Mouse (Mus musculus) yolk sac, embryonic 10.5 days (tissue): ENCODE measurements around the gene Slc7a8.

Experiments
- DNase-seq: peaks from one replicate; pipeline ENCODE4 v3.0.0-alpha.2; 2017; ENCODE audit warnings: low spot score

Slc7a8 gene

GRCm38 (mm10) chr14:54781610-54782365 is at the start of gene Slc7a8:
TSS of gene Slc7a8 (minus strand) at chr14:54781946.
- peak; percentile 78 for DNase-seq

GRCm38 (mm10) chr14:54823716-54824115 is 42.0 kb upstream of the Slc7a8 start:
- DNase-seq: no peak

- no peak for DNase-seq
Measured at GRCm38 (mm10) chr14:54822301-54822700, 40.6 kb upstream of the Slc7a8 start.

GRCm38 (mm10) chr14:54817791-54818190 is 36.0 kb upstream of the Slc7a8 start:
- no peak for DNase-seq

- DNase-seq: no peak
Measured at GRCm38 (mm10) chr14:54815737-54816136, 34.0 kb upstream of the Slc7a8 start.

- DNase-seq: no peak
Measured at GRCm38 (mm10) chr14:54813991-54814390, 32.2 kb upstream of the Slc7a8 start, which contains the start of gene Rnf212b. TSS of gene Rnf212b (plus strand) at chr14:54814141.

- no peak for DNase-seq
Measured at GRCm38 (mm10) chr14:54809668-54810033, 27.9 kb upstream of the Slc7a8 start.

GRCm38 (mm10) chr14:54808718-54809667 is 27.2 kb upstream of the Slc7a8 start:
- no peak for DNase-seq

- DNase-seq: no peak
Measured at GRCm38 (mm10) chr14:54806124-54806523, 24.4 kb upstream of the Slc7a8 start.

- DNase-seq: no peak
Measured at GRCm38 (mm10) chr14:54802428-54802827, 20.7 kb upstream of the Slc7a8 start.

- no peak for DNase-seq
Measured at GRCm38 (mm10) chr14:54799686-54800085, 17.9 kb upstream of the Slc7a8 start.

- DNase-seq: no peak
Measured at GRCm38 (mm10) chr14:54796760-54797159, 15.0 kb upstream of the Slc7a8 start.

GRCm38 (mm10) chr14:54795901-54796300 is 14.2 kb upstream of the Slc7a8 start:
- no peak for DNase-seq

GRCm38 (mm10) chr14:54793894-54794830 is 12.4 kb upstream of the Slc7a8 start:
- peak; percentile 38 for DNase-seq

- no peak for DNase-seq
Measured at GRCm38 (mm10) chr14:54793351-54793750, 11.6 kb upstream of the Slc7a8 start.

GRCm38 (mm10) chr14:54792166-54792565 is 10.4 kb upstream of the Slc7a8 start:
- DNase-seq: no peak

GRCm38 (mm10) chr14:54788231-54788630 is 6.5 kb upstream of the Slc7a8 start:
- DNase-seq: no peak

GRCm38 (mm10) chr14:54787226-54787625 is 5.5 kb upstream of the Slc7a8 start:
- DNase-seq: no peak

- DNase-seq: peak; percentile 60
Measured at GRCm38 (mm10) chr14:54786489-54786888, 4.7 kb upstream of the Slc7a8 start.

- no peak for DNase-seq
Measured at GRCm38 (mm10) chr14:54785898-54786297, 4.2 kb upstream of the Slc7a8 start.

- peak; percentile 67 for DNase-seq
Measured at GRCm38 (mm10) chr14:54782971-54783370, 1.2 kb upstream of the Slc7a8 start.
